Mouse (Mus musculus): ENCODE data around the gene Tmem161a. TPM values are rescaled to one million over a fixed set of nuclear protein-coding genes. Genes with fewer than 3 reads are reported as not detected.

Gene Tmem161a
- polyA plus RNA-seq, 1 experiment: 59.9 TPM

DNA sequence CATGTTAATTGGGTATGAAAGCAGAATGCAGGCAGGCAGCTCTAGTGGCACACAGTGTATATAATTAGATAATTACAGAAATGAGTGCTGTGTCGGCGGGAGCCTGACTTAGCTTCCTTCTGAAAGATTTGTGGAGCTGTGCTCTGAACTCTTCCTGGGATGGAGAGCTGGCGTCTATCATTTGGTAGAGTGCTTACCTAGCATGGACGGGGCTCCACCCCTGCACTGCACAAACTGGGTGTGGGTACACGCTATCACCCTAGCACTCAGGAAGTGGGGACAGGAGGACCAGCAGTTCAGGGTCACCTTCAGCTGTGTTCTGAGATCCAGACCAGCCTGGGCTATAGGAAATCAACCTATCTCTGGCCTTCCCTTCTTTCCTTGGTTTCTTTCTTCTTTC is 1.2 kb downstream of the Tmem161a start:
- Histone ChIP-seq H3K27me3 (ENCODE audit: control insufficient read depth, insufficient read depth, low read length) (no peaks in the 10 kb centered on the region), H3K27ac (ENCODE audit: insufficient read depth, low read length) (no peak overlapping the region), H3K4me1 (ENCODE audit: control insufficient read depth, insufficient read depth, insufficient read length) (no peaks in the 10 kb centered on the region; the same call in 1 of the 2 replicates), H3K4me3 (ENCODE audit: extremely low read depth, insufficient read depth, insufficient read length) (no peak overlapping the region), H3K36me3 (ENCODE audit: control insufficient read depth, insufficient read depth, low read length) (peaks cover 3% of the 10 kb centered on the region; the same call in 1 of the 2 replicates)
- no peak for DNase-seq (ENCODE audit: low read depth in 1 of 2, low spot score in 2 of 2)
- WGBS: 72% methylated on average over 5 of the region's 5 CpGs
- TF ChIP-seq POLR2A (IDR thresholded peaks at IDR 0.05; ENCODE audit: low read depth, low read length): no peak
- TF ChIP-seq CTCF (IDR thresholded peaks at IDR 0.05; ENCODE audit: extremely low read depth, insufficient read depth, insufficient read length, insufficient replicate concordance): no peak

DNA sequence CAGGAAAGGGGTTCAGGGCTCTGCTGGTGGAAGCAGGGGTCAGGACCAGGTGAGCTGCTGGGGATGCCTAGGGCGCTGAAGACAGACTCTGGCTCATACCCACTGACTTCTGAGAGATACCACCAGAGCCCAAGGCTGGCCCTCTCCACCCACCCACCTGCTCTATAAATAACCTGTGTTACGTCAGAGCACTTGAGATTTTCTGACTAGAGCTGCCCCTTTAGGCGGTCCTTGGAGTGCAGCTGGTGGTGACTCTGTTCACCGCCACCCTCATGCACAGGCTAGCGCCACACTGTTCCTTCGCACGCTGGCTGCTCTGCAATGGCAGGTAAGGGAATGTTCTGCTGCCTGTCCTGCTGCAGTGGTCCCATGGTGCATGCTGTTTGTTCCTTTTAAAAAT is 1.9 kb downstream of the Tmem161a start:
- 80% methylated on average over 7 of the region's 7 CpGs for WGBS
- H3K4me3 ChIP-seq (ENCODE audit: extremely low read depth, insufficient read depth, insufficient read length): no peak overlapping the region
- TF ChIP-seq POLR2A (IDR thresholded peaks at IDR 0.05; ENCODE audit: low read depth, low read length) (no peak), CTCF (IDR thresholded peaks at IDR 0.05; ENCODE audit: extremely low read depth, insufficient read depth, insufficient read length, insufficient replicate concordance) (no peak)
- peaks cover 3% of the 10 kb centered on the region; the same call in 1 of the 2 replicates for H3K36me3 ChIP-seq (ENCODE audit: control insufficient read depth, insufficient read depth, low read length)
- no peak overlapping the region for H3K27ac ChIP-seq (ENCODE audit: insufficient read depth, low read length)
- DNase-seq (ENCODE audit: low read depth in 1 of 2, low spot score in 2 of 2): no peak
- no peaks in the 10 kb centered on the region; the same call in 1 of the 2 replicates for H3K4me1 ChIP-seq (ENCODE audit: control insufficient read depth, insufficient read depth, insufficient read length)
- H3K27me3 ChIP-seq (ENCODE audit: control insufficient read depth, insufficient read depth, low read length): no peaks in the 10 kb centered on the region

DNA sequence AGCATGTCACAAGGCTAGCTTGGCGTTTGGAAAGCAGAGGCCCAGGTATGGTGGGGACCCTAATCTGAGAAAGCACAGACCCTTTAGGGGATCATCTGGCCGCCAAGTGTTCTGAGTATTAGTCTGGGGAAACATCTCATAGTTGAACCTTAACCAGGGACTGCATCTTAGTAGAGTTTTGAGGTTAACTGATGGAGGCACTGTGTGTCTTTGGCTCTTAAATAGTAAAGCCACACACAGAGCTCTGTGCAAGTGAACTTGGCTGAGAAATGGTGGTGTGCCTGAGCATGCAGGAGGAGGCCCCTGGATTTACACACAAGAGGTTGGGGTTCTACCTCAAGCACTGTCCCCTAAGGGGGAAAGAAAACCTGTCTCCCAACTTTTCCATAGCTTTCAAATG is 6.1 kb downstream of the Tmem161a start:
- no peak for DNase-seq (ENCODE audit: low read depth in 1 of 2, low spot score in 2 of 2)
- H3K4me3 ChIP-seq (ENCODE audit: extremely low read depth, insufficient read depth, insufficient read length): no peak overlapping the region
- peaks cover 10% of the 10 kb centered on the region; the same call in 1 of the 2 replicates for H3K36me3 ChIP-seq (ENCODE audit: control insufficient read depth, insufficient read depth, low read length)
- TF ChIP-seq POLR2A (IDR thresholded peaks at IDR 0.05; ENCODE audit: low read depth, low read length): no peak
- no peak for TF ChIP-seq CTCF (IDR thresholded peaks at IDR 0.05; ENCODE audit: extremely low read depth, insufficient read depth, insufficient read length, insufficient replicate concordance)
- 87% methylated on average over 2 of the region's 2 CpGs for WGBS
- no peaks in the 10 kb centered on the region for H3K4me1 ChIP-seq (ENCODE audit: control insufficient read depth, insufficient read depth, insufficient read length)
- no peaks in the 10 kb centered on the region for H3K27me3 ChIP-seq (ENCODE audit: control insufficient read depth, insufficient read depth, low read length)
- no peak overlapping the region for H3K27ac ChIP-seq (ENCODE audit: insufficient read depth, low read length)

DNA sequence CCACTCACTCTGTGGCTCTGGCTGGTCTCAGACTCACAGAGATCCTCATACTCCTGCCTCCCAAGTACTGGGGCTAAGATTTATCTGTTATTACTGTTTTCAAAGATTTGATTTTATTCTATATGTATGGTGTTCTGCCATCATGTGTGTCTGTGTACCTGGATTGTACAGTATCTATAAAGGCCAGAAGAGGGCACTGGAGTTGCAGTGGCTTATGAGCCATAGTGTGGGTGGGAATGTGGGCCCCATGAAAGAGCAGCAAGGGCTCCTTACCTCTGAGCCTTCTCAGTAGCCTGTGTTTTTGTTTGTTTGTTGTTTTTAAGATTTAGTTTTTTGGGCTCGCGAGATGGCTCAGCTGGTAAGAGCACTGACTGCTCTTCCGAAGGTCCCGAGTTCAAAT is 6.9 kb downstream of the Tmem161a start:
- Histone ChIP-seq H3K4me1 (ENCODE audit: control insufficient read depth, insufficient read depth, insufficient read length) (no peaks in the 10 kb centered on the region), H3K36me3 (ENCODE audit: control insufficient read depth, insufficient read depth, low read length) (peaks cover 10% of the 10 kb centered on the region; the same call in 1 of the 2 replicates), H3K4me3 (ENCODE audit: extremely low read depth, insufficient read depth, insufficient read length) (no peak overlapping the region), H3K27ac (ENCODE audit: insufficient read depth, low read length) (no peak overlapping the region), H3K27me3 (ENCODE audit: control insufficient read depth, insufficient read depth, low read length) (no peaks in the 10 kb centered on the region)
- TF ChIP-seq CTCF (IDR thresholded peaks at IDR 0.05; ENCODE audit: extremely low read depth, insufficient read depth, insufficient read length, insufficient replicate concordance) (no peak), POLR2A (IDR thresholded peaks at IDR 0.05; ENCODE audit: low read depth, low read length) (no peak)
- no peak for DNase-seq (ENCODE audit: low read depth in 1 of 2, low spot score in 2 of 2)
- WGBS: 98% methylated on average over 4 of the region's 4 CpGs

DNA sequence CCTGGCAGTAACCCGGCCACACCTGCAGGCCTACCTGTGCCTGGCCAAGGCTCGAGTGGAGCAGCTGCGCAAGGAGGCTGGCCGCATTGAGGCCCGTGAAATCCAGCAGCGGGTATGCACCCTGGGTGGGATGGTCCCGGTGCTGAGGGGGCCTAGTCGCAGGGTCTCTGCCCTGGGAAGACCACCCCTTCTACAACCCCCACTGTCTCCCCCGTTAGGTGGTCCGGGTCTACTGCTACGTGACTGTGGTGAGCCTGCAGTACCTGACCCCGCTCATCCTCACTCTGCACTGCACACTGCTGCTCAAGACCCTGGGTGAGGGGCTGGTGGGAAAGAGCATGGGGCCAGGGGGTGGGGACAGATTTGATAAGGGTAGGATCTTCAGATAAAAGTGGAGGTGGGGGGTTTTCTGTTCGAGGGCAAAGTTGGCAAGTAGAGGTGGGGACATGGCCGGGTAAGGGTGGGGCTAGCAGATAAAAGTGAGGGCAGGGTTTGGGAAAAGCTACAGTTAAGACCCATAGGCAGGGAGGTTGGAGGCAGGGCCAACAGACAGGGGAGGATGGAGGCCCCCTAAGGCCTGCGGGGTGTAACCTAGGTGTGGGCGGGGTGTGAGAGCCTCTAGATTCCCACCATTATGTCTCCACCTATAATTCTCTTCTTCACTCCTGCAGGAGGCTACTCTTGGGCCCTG is 9.2 kb downstream of the Tmem161a start:
- Histone ChIP-seq H3K36me3 (ENCODE audit: control insufficient read depth, insufficient read depth, low read length) (peaks cover 10% of the 10 kb centered on the region; the same call in 1 of the 2 replicates), H3K4me3 (ENCODE audit: extremely low read depth, insufficient read depth, insufficient read length) (no peak overlapping the region), H3K27ac (ENCODE audit: insufficient read depth, low read length) (no peak overlapping the region), H3K4me1 (ENCODE audit: control insufficient read depth, insufficient read depth, insufficient read length) (no peaks in the 10 kb centered on the region), H3K27me3 (ENCODE audit: control insufficient read depth, insufficient read depth, low read length) (no peaks in the 10 kb centered on the region)
- WGBS: 86% methylated on average over 16 of the region's 16 CpGs
- DNase-seq (ENCODE audit: low read depth in 1 of 2, low spot score in 2 of 2): no peak
- no peak for TF ChIP-seq CTCF (IDR thresholded peaks at IDR 0.05; ENCODE audit: extremely low read depth, insufficient read depth, insufficient read length, insufficient replicate concordance)
- TF ChIP-seq POLR2A (IDR thresholded peaks at IDR 0.05; ENCODE audit: low read depth, low read length): no peak

DNA sequence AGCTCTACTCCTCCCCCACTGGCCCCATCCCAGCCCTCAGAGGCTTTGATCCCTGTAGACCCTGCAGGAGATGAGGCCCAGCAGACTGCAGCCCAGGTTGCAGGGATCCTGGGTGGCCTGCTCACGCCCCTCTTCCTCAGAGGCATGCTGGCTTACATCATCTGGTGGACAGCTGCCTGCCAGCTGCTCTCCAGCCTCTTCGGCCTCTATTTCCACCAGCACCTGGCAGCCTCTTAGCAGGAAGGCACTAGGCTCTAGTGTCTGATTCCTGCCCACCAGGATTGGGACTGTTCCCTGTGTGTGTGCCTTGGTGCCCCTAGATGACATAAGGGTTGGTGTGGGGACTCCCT is 9.7 kb downstream of the Tmem161a start:
- Histone ChIP-seq H3K4me1 (ENCODE audit: control insufficient read depth, insufficient read depth, insufficient read length) (no peaks in the 10 kb centered on the region), H3K27ac (ENCODE audit: insufficient read depth, low read length) (no peak overlapping the region), H3K4me3 (ENCODE audit: extremely low read depth, insufficient read depth, insufficient read length) (no peak overlapping the region), H3K36me3 (ENCODE audit: control insufficient read depth, insufficient read depth, low read length) (peaks cover 8% of the 10 kb centered on the region; the same call in 1 of the 2 replicates), H3K27me3 (ENCODE audit: control insufficient read depth, insufficient read depth, low read length) (no peaks in the 10 kb centered on the region)
- DNase-seq (ENCODE audit: low read depth in 1 of 2, low spot score in 2 of 2): no peak
- TF ChIP-seq CTCF (IDR thresholded peaks at IDR 0.05; ENCODE audit: extremely low read depth, insufficient read depth, insufficient read length, insufficient replicate concordance): no peak
- no peak for TF ChIP-seq POLR2A (IDR thresholded peaks at IDR 0.05; ENCODE audit: low read depth, low read length)
- WGBS: 87% methylated on average over 2 of the region's 2 CpGs

DNA sequence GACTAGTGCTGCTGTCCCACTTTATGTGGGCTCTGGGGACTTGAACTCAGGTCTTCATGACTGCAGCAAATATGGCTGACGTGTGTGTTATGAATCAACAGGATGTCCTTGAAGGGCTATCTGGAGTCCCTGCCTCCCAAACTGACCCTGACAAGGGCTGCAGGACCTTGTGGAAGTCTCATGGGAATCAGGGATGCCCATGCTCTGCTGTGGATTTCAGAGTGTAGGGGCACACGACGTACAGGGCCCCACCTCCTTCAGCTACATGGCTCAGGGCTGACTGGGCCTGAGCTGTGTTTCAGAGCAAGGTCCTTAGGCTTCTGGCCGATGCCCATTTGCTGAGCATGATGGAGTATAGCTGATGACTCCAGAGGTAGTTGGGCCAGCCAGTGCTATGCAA is 11.0 kb downstream of the Tmem161a start:
- WGBS: 88% methylated on average over 4 of the region's 4 CpGs

More for the DNA sequence above, 11.0 kb downstream of the Tmem161a start:
- H3K36me3 ChIP-seq (ENCODE audit: control insufficient read depth, insufficient read depth, low read length): peaks cover 7% of the 10 kb centered on the region; the same call in 1 of the 2 replicates
- H3K27me3 ChIP-seq (ENCODE audit: control insufficient read depth, insufficient read depth, low read length): no peaks in the 10 kb centered on the region
- DNase-seq (ENCODE audit: low read depth in 1 of 2, low spot score in 2 of 2): no peak
- H3K27ac ChIP-seq (ENCODE audit: insufficient read depth, low read length): no peak overlapping the region
- no peak overlapping the region for H3K4me3 ChIP-seq (ENCODE audit: extremely low read depth, insufficient read depth, insufficient read length)
- no peaks in the 10 kb centered on the region for H3K4me1 ChIP-seq (ENCODE audit: control insufficient read depth, insufficient read depth, insufficient read length)
- TF ChIP-seq POLR2A (IDR thresholded peaks at IDR 0.05; ENCODE audit: low read depth, low read length) (no peak), CTCF (IDR thresholded peaks at IDR 0.05; ENCODE audit: extremely low read depth, insufficient read depth, insufficient read length, insufficient replicate concordance) (no peak)

All from spleen, adult 2 months (tissue).